Mouse (Mus musculus) 3134 (cell line): Measurements from ENCODE around the gene Slc44a3.

Experiments
- DNase-seq: peaks from one replicate; pipeline ENCODE4 v3.0.0-alpha.2; 2011; ENCODE audit warnings: low spot score; ENCODE audit not compliant: insufficient read length; ENCODE audit errors: extremely low read depth

Gene Slc44a3

GRCm38 (mm10) chr3:121506175-121506574 lies 26.0 kb downstream of the Slc44a3 start:
- no peak for DNase-seq

- no peak for DNase-seq
Measured at GRCm38 (mm10) chr3:121504927-121505487, 27.2 kb downstream of the Slc44a3 start.

GRCm38 (mm10) chr3:121500734-121501133 lies 31.5 kb downstream of the Slc44a3 start:
- no peak for DNase-seq

- DNase-seq: peak; percentile 36
Measured at GRCm38 (mm10) chr3:121500225-121500624, 32.0 kb downstream of the Slc44a3 start.

- no peak for DNase-seq
Measured at GRCm38 (mm10) chr3:121493997-121494421, 38.2 kb downstream of the Slc44a3 start.

- no peak for DNase-seq
Measured at GRCm38 (mm10) chr3:121492026-121492425, 40.2 kb downstream of the Slc44a3 start.

GRCm38 (mm10) chr3:121490941-121491340 lies 41.3 kb downstream of the Slc44a3 start:
- no peak for DNase-seq

GRCm38 (mm10) chr3:121489462-121490118 lies 42.6 kb downstream of the Slc44a3 start:
- no peak for DNase-seq

GRCm38 (mm10) chr3:121485201-121485600 lies 47.0 kb downstream of the Slc44a3 start:
- no peak for DNase-seq

- DNase-seq: no peak
Measured at GRCm38 (mm10) chr3:121483266-121484161, 48.7 kb downstream of the Slc44a3 start.

- no peak for DNase-seq
Measured at GRCm38 (mm10) chr3:121481564-121481963, 50.6 kb downstream of the Slc44a3 start.

GRCm38 (mm10) chr3:121480961-121481436 lies 51.2 kb downstream of the Slc44a3 start:
- no peak for DNase-seq

- DNase-seq: no peak
Measured at GRCm38 (mm10) chr3:121480030-121480960, 51.9 kb downstream of the Slc44a3 start.

GRCm38 (mm10) chr3:121474738-121475137 lies 57.5 kb downstream of the Slc44a3 start:
- peak; percentile 60 for DNase-seq

GRCm38 (mm10) chr3:121471703-121472102 lies 60.5 kb downstream of the Slc44a3 start:
- no peak for DNase-seq

GRCm38 (mm10) chr3:121469185-121469975 lies 62.8 kb downstream of the Slc44a3 start:
- DNase-seq: peak; percentile 61

GRCm38 (mm10) chr3:121468136-121468535 lies 64.1 kb downstream of the Slc44a3 start:
- no peak for DNase-seq

GRCm38 (mm10) chr3:121467094-121467552 lies 65.1 kb downstream of the Slc44a3 start:
- DNase-seq: no peak

- no peak for DNase-seq
Measured at GRCm38 (mm10) chr3:121465795-121466194, 66.4 kb downstream of the Slc44a3 start.
